Mouse (Mus musculus): ENCODE results near the gene Pik3c2g. TPM values are rescaled to one million over a fixed set of nuclear protein-coding genes. Genes with fewer than 3 reads are reported as not detected.

Gene Pik3c2g
- polyA plus RNA-seq (2012; rRNA removed; ENCODE audit: low replicate concordance): 0.34 TPM in 1 of 2 replicates, not detected in the other

GRCm38 (mm10) chr6:139586892-139587291 is at the start of gene Pik3c2g:
TSS of gene Pik3c2g (plus strand) at chr6:139587221.

Other genes with a start within 250 kb of the Pik3c2g start
- not detected in 2 replicates for gene Rergl, start 85.2 kb upstream of the Pik3c2g start, polyA plus RNA-seq (2012; rRNA removed; ENCODE audit: low replicate concordance)